Mouse (Mus musculus) spleen, adult 2 months (tissue): ENCODE results near the gene Sdhc. TPM values are rescaled to one million over a fixed set of nuclear protein-coding genes. Genes with fewer than 3 reads are reported as not detected.
"Not testable (repeated sequence)": the region's sequence is repeated elsewhere in the genome, so short reads cannot be mapped to it uniquely, and the experiment has no call there.

Experiments used
- DNase-seq, 2 experiments: peaks; one replicate each; pipeline versions ENCODE4 v3.0.0 to v3.0.0-alpha.2; 2012 to 2021; ENCODE audit warnings: low spot score in 2 of 2, low read depth in 1 of 2
- H3K27ac ChIP-seq: fragments of 200-500 bp; 2 replicates; pipeline ENCODE4 v1.5.1; 2012; ENCODE audit warnings: low read length, inconsistent platforms; ENCODE audit not compliant: insufficient read depth
- H3K27me3 ChIP-seq: fragments of 200-500 bp; 2 replicates; pipeline ENCODE4 v1.6.1; 2012; ENCODE audit warnings: mild to moderate bottlenecking, moderate library complexity, low read length, inconsistent platforms; ENCODE audit not compliant: control insufficient read depth, insufficient read depth
- H3K36me3 ChIP-seq: fragments of 200-500 bp; 2 replicates; pipeline ENCODE4 v1.6.1; 2012; ENCODE audit warnings: mild to moderate bottlenecking, low read length, inconsistent platforms; ENCODE audit not compliant: control insufficient read depth, insufficient read depth
- H3K4me1 ChIP-seq: fragments of 200-500 bp; 2 replicates; pipeline ENCODE4 v1.6.1; 2011; ENCODE audit warnings: inconsistent platforms; ENCODE audit not compliant: control insufficient read depth, insufficient read depth, insufficient read length
- H3K4me3 ChIP-seq: fragments of 200-500 bp; 2 replicates; pipeline ENCODE4 v1.5.1; 2011; ENCODE audit warnings: mild to moderate bottlenecking, inconsistent platforms; ENCODE audit not compliant: insufficient read depth, insufficient read length; ENCODE audit errors: extremely low read depth
- CTCF ChIP-seq: fragments of 200-500 bp; IDR thresholded peaks from 2 replicates; pipeline ENCODE4 v1.5.1; 2011; ENCODE audit warnings: mild to moderate bottlenecking, inconsistent platforms; ENCODE audit not compliant: insufficient read depth, insufficient read length, insufficient replicate concordance; ENCODE audit errors: extremely low read depth
- POLR2A ChIP-seq: fragments of 200-500 bp; IDR thresholded peaks from 2 replicates; pipeline ENCODE4 v1.6.1; 2011; ENCODE audit warnings: low read depth, low read length, inconsistent platforms
- WGBS: fragments of 180-500 bp; shearing (Covaris S2); methylation state at CpG from one replicate; pipeline ENCODE4 v1.1.7; 2018; 5-methylcytosine and 5-hydroxymethylcytosine counted together
- polyA plus RNA-seq: library from polyadenylated mRNA; depleted of rRNA; stranded (reverse); fragments of >200 nt; gene quantifications from 2 replicates; pipeline ENCODE4 v1.2.3, GENCODE M21; 2012

Sdhc gene
- polyA plus RNA-seq, 1 experiment: 65.7 TPM

DNA sequence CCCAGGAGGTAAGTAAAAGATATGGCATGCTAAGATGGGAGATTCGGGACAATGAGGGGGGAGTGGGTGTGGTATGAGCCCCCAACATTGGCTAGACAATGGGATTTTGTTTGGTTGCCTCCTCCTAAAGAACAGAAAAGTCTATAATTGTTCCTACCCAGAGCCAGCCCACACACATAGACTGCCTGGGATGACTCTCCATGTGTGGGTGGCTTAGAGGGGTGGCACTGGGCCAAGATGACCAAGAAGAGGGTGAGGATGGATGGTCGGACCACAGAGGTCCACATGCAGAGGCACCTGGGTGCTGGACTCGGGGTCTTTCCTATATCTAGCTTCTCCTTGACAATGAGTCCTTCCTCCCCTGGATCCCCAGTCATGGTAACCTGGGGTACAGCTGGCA lies 6.2 kb upstream of the Sdhc start:
- DNase-seq: no peak
- no peak overlapping the region for H3K4me3 ChIP-seq
- no peaks in the 10 kb centered on the region for H3K36me3 ChIP-seq
- H3K27ac ChIP-seq: no peak overlapping the region
- H3K27me3 ChIP-seq: no peaks in the 10 kb centered on the region
- 76% methylated on average over 3 of the region's 3 CpGs for WGBS
- TF ChIP-seq CTCF (no peak), POLR2A (no peak)
- H3K4me1 ChIP-seq: no peaks in the 10 kb centered on the region

DNA sequence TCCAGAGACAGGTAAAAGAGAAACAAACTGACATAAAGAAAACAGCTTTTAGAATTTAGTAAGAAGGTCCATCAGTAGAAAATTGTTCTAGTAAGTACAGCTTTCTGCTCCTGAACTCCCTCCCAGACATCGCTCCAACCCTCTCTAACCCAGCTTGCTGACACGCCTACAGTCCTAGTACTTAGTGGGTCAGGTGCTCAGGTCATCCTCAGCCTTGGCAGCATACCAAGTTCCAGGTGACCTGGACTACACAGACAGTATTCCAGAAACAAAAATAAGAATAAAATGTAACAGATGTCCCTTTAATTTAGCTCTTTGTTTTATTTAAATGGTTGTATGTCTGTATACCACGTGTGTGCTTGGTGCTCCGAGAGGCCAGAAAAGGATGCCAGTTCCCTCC lies 1.6 kb upstream of the Sdhc start:
- Histone ChIP-seq H3K27ac (no peak overlapping the region), H3K4me1 (peaks cover 4% of the 10 kb centered on the region), H3K36me3 (no peaks in the 10 kb centered on the region), H3K27me3 (no peaks in the 10 kb centered on the region), H3K4me3 (no peak overlapping the region)
- TF ChIP-seq CTCF: no peak
- no peak for TF ChIP-seq POLR2A
- DNase-seq: no peak
- 92% methylated on average over 4 of the region's 4 CpGs for WGBS

DNA sequence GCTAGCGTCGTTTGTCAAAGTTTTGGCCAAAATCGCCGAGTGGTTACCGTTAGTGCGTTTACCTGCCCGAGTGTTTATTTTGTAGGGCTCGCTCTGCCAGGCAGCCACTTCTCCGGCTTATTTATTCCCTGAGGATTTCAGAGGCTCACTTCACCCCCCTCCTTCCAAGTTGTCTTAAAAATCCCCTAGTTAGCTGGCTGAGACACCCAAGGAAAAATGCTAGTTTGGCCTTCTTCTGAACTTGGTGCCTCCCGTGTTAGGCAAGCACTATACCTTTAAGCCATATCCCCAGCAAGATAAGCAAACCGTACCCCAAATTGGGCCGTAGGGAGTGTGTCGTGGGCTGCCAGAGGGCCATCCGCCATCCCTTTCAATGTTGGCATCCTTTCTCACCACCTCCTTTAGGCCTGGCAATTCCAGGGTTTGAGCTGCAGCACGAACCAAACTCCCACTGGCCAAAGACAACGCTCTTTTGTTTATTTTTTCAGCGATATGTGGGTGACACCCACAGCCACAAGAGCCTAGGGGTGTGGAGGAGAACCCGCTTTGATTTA lies 512 bp upstream of the Sdhc start:
- H3K4me1 ChIP-seq: peaks cover 4% of the 10 kb centered on the region
- WGBS: 19% methylated on average over 18 of the region's 18 CpGs
- no peaks in the 10 kb centered on the region for H3K27me3 ChIP-seq
- H3K36me3 ChIP-seq: no peaks in the 10 kb centered on the region
- DNase-seq: peak in 1 of 2 experiments; percentile 7
- peak overlapping the region; percentile 68 for H3K27ac ChIP-seq
- TF ChIP-seq CTCF: no peak
- TF ChIP-seq POLR2A: no peak
- peak overlapping the region; percentile 62 for H3K4me3 ChIP-seq

DNA sequence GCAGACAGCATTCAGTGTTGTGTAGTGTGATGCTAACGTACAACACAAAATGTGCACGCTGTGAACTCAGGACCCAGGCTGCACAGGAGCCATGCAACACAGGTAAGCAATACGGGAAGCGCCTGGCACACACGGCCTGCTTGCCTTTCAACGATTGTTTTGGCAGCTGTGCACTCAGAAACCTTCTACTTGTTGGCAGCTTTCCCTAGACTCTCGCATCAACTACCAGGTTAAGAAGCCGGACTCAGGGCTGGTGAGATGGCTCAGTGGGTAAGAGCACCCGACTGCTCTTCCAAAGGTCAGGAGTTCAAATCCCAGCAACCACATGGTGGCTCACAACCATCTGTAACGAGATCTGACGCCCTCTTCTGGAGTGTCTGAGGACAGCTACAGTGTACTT lies 7.4 kb downstream of the Sdhc start:
- not testable (repeated sequence) for H3K4me1 ChIP-seq, DNase-seq, H3K4me3 ChIP-seq, H3K27me3 ChIP-seq, H3K27ac ChIP-seq
- peaks cover 21% of the 10 kb centered on the region for H3K36me3 ChIP-seq
- WGBS: 85% methylated on average over 11 of the region's 11 CpGs

DNA sequence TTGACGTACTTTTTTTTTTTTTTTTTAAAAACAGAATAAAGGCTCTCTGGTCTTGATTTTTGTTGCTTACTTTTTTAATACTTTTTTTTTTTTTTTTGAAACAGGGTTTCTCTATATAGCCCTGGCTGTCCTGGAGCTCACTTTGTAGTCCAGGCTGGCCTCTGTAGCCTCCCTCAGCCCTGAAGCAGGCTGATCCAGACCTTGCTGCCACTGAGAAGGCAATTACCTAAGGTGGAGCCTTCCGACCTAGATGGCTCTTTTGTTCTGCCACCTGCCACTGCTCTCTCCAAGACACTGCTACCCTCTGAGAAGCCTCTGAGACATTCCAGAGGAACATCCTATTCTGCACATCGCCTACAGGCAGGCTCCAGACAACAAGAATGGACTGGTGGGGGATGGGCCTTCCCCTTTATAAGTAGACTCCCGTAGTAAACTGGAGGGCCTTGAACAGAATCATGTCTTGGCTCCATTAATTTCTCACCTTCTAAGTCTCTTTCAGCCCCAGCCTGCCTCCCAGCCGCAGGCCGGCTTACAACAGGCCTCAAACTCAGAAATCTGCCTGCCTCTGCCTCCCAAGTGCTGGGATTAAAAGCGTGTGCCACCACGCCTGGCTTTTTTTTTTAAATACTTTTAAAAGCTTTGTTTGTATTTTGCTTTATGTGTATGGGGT lies 12.8 kb downstream of the Sdhc start:
- peaks cover 25% of the 10 kb centered on the region for H3K36me3 ChIP-seq
- 95% methylated on average over 8 of the region's 8 CpGs for WGBS
- not testable (repeated sequence) for H3K4me1 ChIP-seq, H3K27me3 ChIP-seq, H3K27ac ChIP-seq, H3K4me3 ChIP-seq, DNase-seq

DNA sequence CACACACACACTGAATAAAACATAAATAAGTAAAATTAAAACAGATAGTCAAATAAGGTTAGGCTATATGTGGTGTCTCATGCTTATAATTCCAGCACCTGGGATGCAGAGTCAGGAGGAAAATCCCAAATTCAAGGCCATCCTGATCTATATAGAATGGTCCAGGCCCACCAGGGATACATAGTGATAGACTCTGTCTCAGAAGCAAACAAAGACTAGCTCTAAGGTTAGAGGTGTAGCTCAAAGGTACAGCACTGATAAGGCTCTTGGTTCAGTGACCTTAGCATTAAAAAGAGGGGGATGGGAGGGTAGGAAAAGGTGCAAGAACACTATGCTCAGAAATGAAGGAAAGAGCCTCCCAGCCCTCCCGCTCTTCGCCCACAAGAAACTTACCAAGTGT lies 14.8 kb downstream of the Sdhc start:
- Histone ChIP-seq H3K4me1 (no peaks in the 10 kb centered on the region), H3K27me3 (no peaks in the 10 kb centered on the region), H3K36me3 (peaks cover 24% of the 10 kb centered on the region), H3K27ac (no peak overlapping the region), H3K4me3 (no peak overlapping the region)
- no peak for DNase-seq
- TF ChIP-seq CTCF (no peak), POLR2A (no peak)
- WGBS: 99% methylated on average over 2 of the region's 2 CpGs

DNA sequence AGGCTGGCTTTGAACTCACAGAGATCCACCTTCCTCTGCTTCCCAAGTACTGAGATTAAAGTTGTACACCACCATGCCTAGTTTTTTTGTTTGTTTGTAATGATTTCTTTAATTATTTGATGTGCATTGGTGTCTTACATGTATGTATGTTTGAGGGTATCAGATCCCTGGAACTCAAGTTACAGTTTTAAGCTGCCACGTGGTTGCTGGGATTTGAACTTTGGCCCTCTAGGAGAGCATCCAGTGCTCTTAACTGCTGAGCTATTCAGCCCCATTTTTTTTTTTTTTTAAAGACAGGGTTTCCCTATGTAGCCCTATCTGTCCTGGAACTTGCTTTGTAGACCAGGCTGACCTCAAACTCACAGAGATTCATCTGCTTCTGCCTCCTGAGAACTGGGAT lies 19.4 kb downstream of the Sdhc start:
- Histone ChIP-seq H3K27me3 (no peaks in the 10 kb centered on the region), H3K4me1 (no peaks in the 10 kb centered on the region), H3K27ac (no peak overlapping the region), H3K36me3 (peaks cover 21% of the 10 kb centered on the region), H3K4me3 (no peak overlapping the region)
- no peak for DNase-seq
- 85% methylated on average over 1 of the region's 1 CpGs for WGBS
- no peak for TF ChIP-seq POLR2A
- no peak for TF ChIP-seq CTCF
